In the genomic region with DNA sequence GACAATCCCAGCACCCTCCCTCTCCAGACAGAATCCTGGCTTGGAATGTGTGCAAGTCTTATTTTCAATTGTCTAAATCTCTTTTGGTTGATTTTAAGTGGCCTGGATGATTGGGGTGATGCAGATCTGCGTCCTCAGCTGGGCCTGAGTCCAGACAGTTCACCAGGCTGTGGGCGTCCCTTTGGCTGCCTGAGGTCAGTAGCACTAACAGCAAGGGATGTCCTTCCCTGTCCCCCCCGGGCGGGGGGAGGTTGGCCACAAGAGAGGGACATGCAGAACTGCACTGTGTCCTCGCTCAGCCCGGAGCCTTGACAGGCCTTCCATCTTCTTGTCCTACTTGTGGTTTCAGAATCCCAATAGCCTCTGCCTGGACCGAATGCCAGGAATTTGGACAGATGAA, we compare ENCODE assay signal across 10 mouse cellular contexts. TPM values are rescaled to one million over a fixed set of nuclear protein-coding genes. Genes with fewer than 3 reads are reported as not detected.
DNase-seq lines count a peak whose midpoint lies in the region; ATAC-seq and TF ChIP-seq lines count a peak whose summit lies in the region.
"Had no signal": no experiment of that assay in that cellular context is flagged by ENCODE, and none has a peak within 500 bp of the region (broad histone marks: within the 10 kb centered on the region; RNA-seq: fewer than 3 reads in every experiment).

No protein-coding gene starts in this region.

- DNase-seq in cerebellum, adult 9-11 months: peak; percentile 30
- no peak for DNase-seq in cerebellum, postnatal 4 days (ENCODE audit: low spot score in 2 of 2)
- peak; percentile 26 for DNase-seq in neural tube, embryonic 11.5 days (ENCODE audit: low spot score)
- DNase-seq in neural tube, embryonic 10.5 days (ENCODE audit: extremely low spot score, low spot score): no peak
- peak; percentile 35 to 53 for DNase-seq in kidney, postnatal 4 days
- DNase-seq in stomach, postnatal 0 days (ENCODE audit: low spot score): no peak
- no peak for DNase-seq in MN1 (ENCODE audit: low spot score)
- no peak for DNase-seq in thymus, postnatal 0 days (ENCODE audit: low spot score)

- TF ChIP-seq EP300 in stomach, postnatal 0 days (optimal IDR thresholded peaks at IDR 0.05): no peak

- 59% methylated on average over 7 of the region's 7 CpGs for WGBS in neural tube, embryonic 11.5 days
- WGBS in stomach, postnatal 0 days: 63% methylated on average over 7 of the region's 7 CpGs

- H3K4me1 ChIP-seq in neural tube, embryonic 11.5 days (ENCODE audit: control insufficient read depth, insufficient read depth, low read length): peaks cover 13% of the 10 kb centered on the region; the same call in 1 of the 2 replicates
- no peaks in the 10 kb centered on the region; the same call in 1 of the 2 replicates for H3K4me1 ChIP-seq in stomach, postnatal 0 days (replicated peaks; ENCODE audit: control insufficient read depth, insufficient read depth)

- H3K4me2 ChIP-seq in neural tube, embryonic 11.5 days (ENCODE audit: low read depth): no peak overlapping the region
- no peak overlapping the region for H3K4me2 ChIP-seq in stomach, postnatal 0 days (replicated peaks; ENCODE audit: low read depth)
- H3K4me2 ChIP-seq: limb, embryonic 15.5 days had no signal

- ATAC-seq in neural tube, embryonic 11.5 days (ENCODE audit: insufficient read depth, low FRiP score, low TSS enrichment): no peak
- ATAC-seq in stomach, postnatal 0 days (ENCODE audit: low FRiP score, low TSS enrichment): 0 out of 2 replicates have a peak, but pooled peaks have one; percentile 14
- ATAC-seq: intestine, embryonic 16.5 days had no signal

- H3K9me3 ChIP-seq in neural tube, embryonic 11.5 days (ENCODE audit: control insufficient read depth, low read length): no peaks in the 10 kb centered on the region
- no peaks in the 10 kb centered on the region for H3K9me3 ChIP-seq in stomach, postnatal 0 days (ENCODE audit: control insufficient read depth, low read length)
- H3K9me3 ChIP-seq: limb, embryonic 15.5 days had no signal

- no peak overlapping the region for H3K9ac ChIP-seq in neural tube, embryonic 11.5 days (ENCODE audit: low read length)
- no peak overlapping the region for H3K9ac ChIP-seq in stomach, postnatal 0 days (ENCODE audit: low read length)
- H3K9ac ChIP-seq: limb, embryonic 15.5 days had no signal

- H3K4me3 ChIP-seq in neural tube, embryonic 11.5 days (ENCODE audit: low read depth, low read length): no peak overlapping the region
- H3K4me3 ChIP-seq in stomach, postnatal 0 days (ENCODE audit: low read depth, low read length): no peak overlapping the region
- H3K4me3 ChIP-seq: limb, embryonic 15.5 days had no signal

- H3K27me3 ChIP-seq in neural tube, embryonic 11.5 days (ENCODE audit: control insufficient read depth, insufficient read depth, low read length): no peaks in the 10 kb centered on the region
- no peaks in the 10 kb centered on the region for H3K27me3 ChIP-seq in stomach, postnatal 0 days (ENCODE audit: control insufficient read depth, insufficient read depth, low read length)
- H3K27me3 ChIP-seq: limb, embryonic 15.5 days had no signal

- TF ChIP-seq CTCF in stomach, postnatal 0 days (IDR thresholded peaks at IDR 0.05; ENCODE audit: low read depth): no peak

- H3K36me3 ChIP-seq in neural tube, embryonic 11.5 days (ENCODE audit: control insufficient read depth, insufficient read depth, low read length): no peaks in the 10 kb centered on the region
- H3K36me3 ChIP-seq in stomach, postnatal 0 days (ENCODE audit: control insufficient read depth, insufficient read depth, low read length): no peaks in the 10 kb centered on the region
- H3K36me3 ChIP-seq: limb, embryonic 15.5 days had no signal

- H3K27ac ChIP-seq in neural tube, embryonic 11.5 days (ENCODE audit: low read depth, low read length): no peak overlapping the region
- peak overlapping the region; percentile 56; the same call in 1 of the 2 replicates for H3K27ac ChIP-seq in stomach, postnatal 0 days (replicated peaks)
- H3K27ac ChIP-seq: limb, embryonic 15.5 days had no signal

RNA-seq across cellular contexts. Expression of gene Hs1bp3, which starts 52.1 kb away (rescaled TPM):
- 8.6 and 11.2 TPM in 2 replicates for polyA plus RNA-seq in neural tube, embryonic 11.5 days (2014; fragmentation: Nextera tagmentation; extraction: Ambion mirVana)
- 7.0 and 7.7 TPM in 2 replicates for polyA plus RNA-seq in stomach, postnatal 0 days (2015; fragmentation: Nextera tagmentation; extraction: Ambion mirVana)
- 4.8 and 6.2 TPM in 2 replicates for polyA plus RNA-seq in thymus, postnatal 0 days (2015; fragmentation: Nextera tagmentation; extraction: Ambion mirVana)

Comparison
In these comparisons a context has a peak if more than half of its experiments do, and no peak if none do; other contexts are left out.
1. DNase-seq: peak in cerebellum, adult 9-11 months (single experiment), neural tube, embryonic 11.5 days (single experiment) and kidney, postnatal 4 days (2 of 2); none in cerebellum, postnatal 4 days (0 of 2), neural tube, embryonic 10.5 days (single experiment), stomach, postnatal 0 days (single experiment), MN1 (single experiment) and thymus, postnatal 0 days (single experiment).